Mouse (Mus musculus): Measurements from ENCODE around the gene Setmar.

GRCm38 (mm10) chr6:108126631-108127030, 61.8 kb downstream of the Setmar start:
- TF ChIP-seq POLR2A (IDR thresholded peaks at IDR 0.05; ENCODE audit: low read depth, low read length) (no peak), CTCF (conservative IDR thresholded peaks at IDR 0.05; ENCODE audit: insufficient read depth, insufficient read length, low read depth, low read length) (no peak)

All from kidney, adult 2 months (tissue).